Mouse (Mus musculus) forebrain, embryonic 16.5 days (tissue): ENCODE results near the gene Gm28051. TPM values are rescaled to one million over a fixed set of nuclear protein-coding genes. Genes with fewer than 3 reads are reported as not detected.

Source experiments
- ATAC-seq: fragments of 200-750 bp; cut with Nextera tagmentation; 2 replicates; pipeline ENCODE4 v1.8.0; 2017; ENCODE audit warnings: mild to moderate bottlenecking, moderate library complexity
- H3K27ac ChIP-seq: fragments of 300-500 bp; sonication (generic); 2 replicates; pipeline ENCODE4 v1.5.1; 2014; ENCODE audit warnings: low read length, control low read depth
- H3K27me3 ChIP-seq: fragments of 300-500 bp; sonication (generic); replicated peaks from 2 replicates; pipeline ENCODE4 v1.6.1; 2014; ENCODE audit warnings: low read length; ENCODE audit not compliant: control insufficient read depth, insufficient read depth
- H3K36me3 ChIP-seq: fragments of 300-500 bp; sonication (generic); 2 replicates; pipeline ENCODE4 v1.6.1; 2014; ENCODE audit not compliant: control insufficient read depth, insufficient read depth
- H3K4me1 ChIP-seq: fragments of 300-500 bp; sonication (generic); replicated peaks from 2 replicates; pipeline ENCODE4 v1.6.1; 2014; ENCODE audit warnings: low read length; ENCODE audit not compliant: control insufficient read depth, insufficient read depth
- H3K4me2 ChIP-seq: fragments of 300-500 bp; sonication (generic); 2 replicates; pipeline ENCODE4 v1.6.1; 2014; ENCODE audit warnings: mild to moderate bottlenecking, low read length, control low read depth
- H3K4me3 ChIP-seq: fragments of 300-500 bp; sonication (generic); replicated peaks from 2 replicates; pipeline ENCODE4 v1.5.1; 2014; ENCODE audit warnings: mild to moderate bottlenecking, low read length, control low read depth
- H3K9ac ChIP-seq: fragments of 300-500 bp; sonication (generic); replicated peaks from 2 replicates; pipeline ENCODE4 v1.6.1; 2014; ENCODE audit warnings: low read depth, low read length, control low read depth
- H3K9me3 ChIP-seq: fragments of 300-500 bp; sonication (generic); 2 replicates; pipeline ENCODE4 v1.6.1; 2016; ENCODE audit warnings: low read length; ENCODE audit not compliant: control insufficient read depth
- WGBS: fragments of 180-500 bp; shearing (Covaris S2); extraction: QIAGEN DNeasy Blood & Tissue Kit; methylation state at CpG from one replicate; pipeline ENCODE4 v1.1.7; 2014; 5-methylcytosine and 5-hydroxymethylcytosine counted together
- microRNA counts: library from miRNA; unstranded; fragments of <30 nt; microRNA quantifications from one replicate; lab custom pipeline; 2016
- microRNA-seq: library from miRNA; unstranded; fragments of <30 nt; microRNA quantifications from one replicate; pipeline ENCODE4, GENCODE M21; 2017
- polyA plus RNA-seq: library from polyadenylated mRNA; unstranded; fragments of >200 nt; fragmentation: Nextera tagmentation; extraction: Ambion mirVana; gene quantifications from 2 replicates; pipeline ENCODE4 v1.2.1, GENCODE M21; 2015

Gene Gm28051
- polyA plus RNA-seq, 1 experiment from 2014 or later, result not detected

DNA sequence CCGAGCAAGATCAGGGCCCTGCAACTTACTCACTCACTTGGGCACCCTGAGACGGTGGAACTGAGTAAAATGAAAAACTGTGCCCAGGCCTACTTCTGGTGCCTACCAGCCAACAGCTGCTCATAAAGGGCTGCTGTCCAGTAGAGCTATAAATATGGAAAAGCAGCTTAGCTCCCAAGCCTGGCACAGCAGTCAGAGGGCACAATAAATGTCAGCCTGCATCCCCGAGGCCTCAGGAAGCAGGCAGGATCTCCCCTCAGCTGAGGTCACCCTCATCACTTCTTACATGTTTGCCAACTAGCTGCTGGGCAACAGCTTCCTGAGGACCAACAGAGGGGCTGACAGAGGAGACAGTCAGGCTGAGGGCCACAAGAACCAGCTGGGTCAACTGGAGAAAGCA is 80.5 kb downstream of the Gm28051 start:
- H3K27ac ChIP-seq, result no peak overlapping the region
- WGBS, result 74% methylated on average over 3 of the region's 3 CpGs
- no peaks in the 10 kb centered on the region for H3K9me3 ChIP-seq
- no peak overlapping the region for H3K9ac ChIP-seq
- H3K4me1 ChIP-seq, result peaks cover 31% of the 10 kb centered on the region
- H3K4me3 ChIP-seq, result no peak overlapping the region
- H3K36me3 ChIP-seq, result no peaks in the 10 kb centered on the region
- H3K27me3 ChIP-seq, result no peaks in the 10 kb centered on the region
- ATAC-seq, result no peak
- no peak overlapping the region for H3K4me2 ChIP-seq

DNA sequence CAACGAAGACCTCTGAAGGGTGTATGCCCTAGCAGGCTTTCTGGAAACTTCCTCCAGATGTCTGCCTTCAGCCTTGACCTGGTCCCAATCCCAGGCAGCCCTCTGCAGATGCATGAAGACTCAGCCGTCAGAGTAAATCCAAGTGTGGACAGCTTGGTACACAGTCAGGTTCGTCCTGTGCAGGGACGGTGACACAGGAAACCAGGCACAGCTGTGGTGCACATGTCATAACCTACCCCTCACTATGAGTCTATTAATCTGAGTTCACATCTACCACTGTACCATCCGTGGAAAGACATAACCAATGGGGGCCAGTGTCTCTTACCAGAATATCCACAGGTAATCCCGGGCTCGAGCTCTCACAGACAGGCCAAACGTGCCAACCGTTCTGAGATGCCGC is 83.0 kb downstream of the Gm28051 start:
- no peak overlapping the region for H3K27ac ChIP-seq
- 95% methylated on average over 10 of the region's 10 CpGs for WGBS
- no peak overlapping the region for H3K4me2 ChIP-seq
- H3K36me3 ChIP-seq, result no peaks in the 10 kb centered on the region
- no peak for ATAC-seq
- H3K4me3 ChIP-seq, result no peak overlapping the region
- H3K9ac ChIP-seq, result no peak overlapping the region
- peaks cover 25% of the 10 kb centered on the region for H3K4me1 ChIP-seq
- H3K9me3 ChIP-seq, result no peaks in the 10 kb centered on the region
- no peaks in the 10 kb centered on the region for H3K27me3 ChIP-seq

GRCm38 (mm10) chr12:102674123-102674522 is 83.4 kb downstream of the Gm28051 start:
- no peaks in the 10 kb centered on the region for H3K36me3 ChIP-seq
- peaks cover 21% of the 10 kb centered on the region for H3K4me1 ChIP-seq
- no peaks in the 10 kb centered on the region for H3K9me3 ChIP-seq
- no peak overlapping the region for H3K4me3 ChIP-seq
- H3K27ac ChIP-seq, result no peak overlapping the region
- no peak overlapping the region for H3K4me2 ChIP-seq
- WGBS, result 92% methylated on average over 13 of the region's 13 CpGs
- no peak for ATAC-seq
- no peak overlapping the region for H3K9ac ChIP-seq
- H3K27me3 ChIP-seq, result no peaks in the 10 kb centered on the region

DNA sequence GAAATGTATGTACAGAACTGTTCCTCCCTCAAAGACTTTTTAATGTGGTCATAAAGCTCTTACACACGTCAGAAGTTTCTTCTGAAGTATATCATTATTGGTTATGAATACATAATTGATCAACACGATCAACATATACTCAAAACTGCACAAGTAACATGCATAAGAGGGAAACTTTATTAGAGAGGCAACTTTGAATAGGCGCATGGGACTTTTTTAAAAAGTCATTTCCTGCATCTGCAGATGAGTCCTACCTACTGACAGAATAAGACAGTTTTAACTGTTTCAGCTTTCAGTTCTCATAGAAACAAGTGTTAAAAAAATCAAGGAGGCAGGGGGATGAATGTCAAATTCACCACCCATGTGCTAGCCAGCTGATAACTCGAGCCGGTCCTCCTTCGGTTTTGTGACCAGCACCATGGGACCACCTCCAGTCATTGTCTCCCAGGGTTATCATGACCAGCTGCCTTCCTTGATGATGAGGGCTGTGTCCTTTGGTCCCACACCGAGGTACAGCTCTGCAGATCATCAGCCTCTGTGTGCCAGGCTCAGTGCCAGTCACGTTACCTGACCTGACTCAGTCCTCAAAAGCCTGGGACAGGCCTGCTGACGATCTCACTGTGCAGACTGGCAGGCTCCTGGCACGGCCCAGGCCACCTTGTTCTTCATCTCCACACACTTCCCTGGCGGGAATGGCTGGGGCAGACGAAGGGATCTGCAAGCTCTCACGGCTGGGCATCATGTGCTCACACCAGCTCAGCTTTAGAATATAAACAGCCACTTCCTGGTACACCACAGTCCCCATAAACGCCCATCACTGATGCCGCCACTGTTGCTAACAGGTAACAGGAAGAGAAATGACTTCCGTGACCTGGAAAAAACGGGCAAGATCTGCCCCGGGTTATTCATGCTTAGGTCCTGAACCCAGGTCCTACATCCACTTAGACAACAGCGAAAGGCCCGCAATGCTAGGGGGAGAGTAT is 84.4 kb downstream of the Gm28051 start:
- no peak overlapping the region for H3K9ac ChIP-seq
- H3K9me3 ChIP-seq, result no peaks in the 10 kb centered on the region
- H3K4me2 ChIP-seq, result no peak overlapping the region
- whole genome bisulfite sequencing, result 87% methylated on average over 20 of the region's 20 CpGs
- no peaks in the 10 kb centered on the region for H3K27me3 ChIP-seq
- peaks cover 13% of the 10 kb centered on the region for H3K4me1 ChIP-seq
- ATAC-seq, result no peak
- H3K4me3 ChIP-seq, result no peak overlapping the region
- H3K36me3 ChIP-seq, result no peaks in the 10 kb centered on the region
- H3K27ac ChIP-seq, result no peak overlapping the region

GRCm38 (mm10) chr12:102672176-102672575 is 85.4 kb downstream of the Gm28051 start:
- ATAC-seq, result no peak
- Histone ChIP-seq H3K9me3 (no peaks in the 10 kb centered on the region), H3K27ac (no peak overlapping the region), H3K36me3 (no peaks in the 10 kb centered on the region), H3K4me3 (no peak overlapping the region), H3K27me3 (no peaks in the 10 kb centered on the region), H3K9ac (no peak overlapping the region), H3K4me1 (peaks cover 12% of the 10 kb centered on the region), H3K4me2 (no peak overlapping the region)
- 86% methylated on average over 8 of the region's 8 CpGs for WGBS

DNA sequence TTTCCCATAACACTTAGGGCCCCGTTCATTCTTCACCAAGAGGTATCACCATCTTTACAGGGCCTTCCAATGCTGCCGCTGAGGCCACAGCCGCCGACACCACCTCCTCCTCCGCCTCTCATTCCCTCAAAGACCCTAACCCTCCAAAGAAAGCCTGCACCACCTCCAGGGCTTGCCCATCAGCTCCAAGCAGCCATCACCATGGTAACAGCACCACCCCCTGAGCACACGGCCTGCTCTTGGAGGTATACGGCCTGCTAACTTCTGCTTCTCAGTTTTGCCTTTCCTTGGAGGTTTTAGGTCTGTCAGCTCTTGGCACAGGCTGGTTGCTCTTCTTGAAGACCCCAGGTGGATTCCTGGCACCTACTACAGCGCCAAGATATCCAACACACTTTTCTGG is 86.7 kb downstream of the Gm28051 start:
- Histone ChIP-seq H3K27ac (no peak overlapping the region), H3K9me3 (no peaks in the 10 kb centered on the region), H3K9ac (no peak overlapping the region), H3K27me3 (no peaks in the 10 kb centered on the region), H3K4me1 (peaks cover 10% of the 10 kb centered on the region), H3K4me3 (no peak overlapping the region), H3K4me2 (no peak overlapping the region), H3K36me3 (no peaks in the 10 kb centered on the region)
- 0 out of 2 replicates have a peak, but pooled peaks have one; percentile 19 for ATAC-seq
- 31% methylated on average over 8 of the region's 8 CpGs for WGBS

MicroRNAs within 50 kb of the gene (microRNA counts, 519-probe panel; counts per million panel counts)
- microRNA mmu-miR-1936 (lab: Ali Mortazavi, UCI), result not detected

Small RNAs within 50 kb of the gene (microRNA-seq; reads per million reads assigned to microRNA genes)
- gene Mir1936, result not detected

Other genes with a start within 250 kb of the Gm28051 start
- 97.7 and 118 TPM in 2 replicates for gene Chga, start 202.8 kb downstream of the Gm28051 start, polyA plus RNA-seq
- gene Itpk1, start 52.8 kb downstream of the Gm28051 start, polyA plus RNA-seq, result 66.5 and 68.7 TPM in 2 replicates
- 53.6 and 60.2 TPM in 2 replicates for gene Moap1, start 14.1 kb downstream of the Gm28051 start, polyA plus RNA-seq
- gene Tmem251, start 14.0 kb downstream of the Gm28051 start, polyA plus RNA-seq, result 11.0 and 11.9 TPM in 2 replicates
- gene Gon7, start within 50 bp of the Gm28051 start, polyA plus RNA-seq, result 43.6 and 50.0 TPM in 2 replicates
- gene Ubr7, start 202 bp upstream of the Gm28051 start, polyA plus RNA-seq, result 43.1 and 47.6 TPM in 2 replicates
- gene Gm20604, start 907 bp upstream of the Gm28051 start, polyA plus RNA-seq, result 38.4 and 39.8 TPM in 2 replicates
- gene Btbd7, start 120.7 kb upstream of the Gm28051 start, polyA plus RNA-seq, result 16.1 and 17.5 TPM in 2 replicates
- not detected in 2 replicates for gene Cox8c, start 141.6 kb upstream of the Gm28051 start, polyA plus RNA-seq
- gene Unc79, start 191.1 kb upstream of the Gm28051 start, polyA plus RNA-seq, result 8.8 TPM in 2 replicates